Mouse (Mus musculus): ENCODE data around the gene Tspan14.

The Tspan14 gene

GRCm38 (mm10) chr14:40968051-40968450 is 1.4 kb upstream of the Tspan14 start:
- DNase-seq, result no peak

- peak; percentile 32 for DNase-seq
Measured at GRCm38 (mm10) chr14:40967598-40967900, 942 bp upstream of the Tspan14 start.

- DNase-seq, result peak; percentile 99
Measured at GRCm38 (mm10) chr14:40966862-40967597, 423 bp upstream of the Tspan14 start.

GRCm38 (mm10) chr14:40965507-40966356 is 875 bp downstream of the Tspan14 start:
- DNase-seq, result peak; percentile 76

- peak; percentile 54 for DNase-seq
Measured at GRCm38 (mm10) chr14:40964881-40965280, 1.7 kb downstream of the Tspan14 start.

- DNase-seq, result no peak
Measured at GRCm38 (mm10) chr14:40964214-40964610, 2.4 kb downstream of the Tspan14 start.

GRCm38 (mm10) chr14:40963501-40964213 is 3.0 kb downstream of the Tspan14 start:
- DNase-seq, result peak; percentile 28

GRCm38 (mm10) chr14:40962365-40963290 is 4.0 kb downstream of the Tspan14 start:
- peak; percentile 35 for DNase-seq

- DNase-seq, result no peak
Measured at GRCm38 (mm10) chr14:40960237-40960636, 6.4 kb downstream of the Tspan14 start.

GRCm38 (mm10) chr14:40959586-40959985 is 7.0 kb downstream of the Tspan14 start:
- no peak for DNase-seq

- DNase-seq, result peak; percentile 57
Measured at GRCm38 (mm10) chr14:40958986-40959381, 7.6 kb downstream of the Tspan14 start.

- DNase-seq, result no peak
Measured at GRCm38 (mm10) chr14:40958083-40958985, 8.3 kb downstream of the Tspan14 start.

GRCm38 (mm10) chr14:40957607-40958006 is 9.0 kb downstream of the Tspan14 start:
- no peak for DNase-seq

- peak; percentile 49 for DNase-seq
Measured at GRCm38 (mm10) chr14:40956252-40957146, 10.1 kb downstream of the Tspan14 start.

- no peak for DNase-seq
Measured at GRCm38 (mm10) chr14:40955596-40956251, 10.9 kb downstream of the Tspan14 start.

- no peak for DNase-seq
Measured at GRCm38 (mm10) chr14:40955146-40955545, 11.5 kb downstream of the Tspan14 start.

GRCm38 (mm10) chr14:40953381-40953780 is 13.2 kb downstream of the Tspan14 start:
- no peak for DNase-seq

GRCm38 (mm10) chr14:40952715-40953114 is 13.9 kb downstream of the Tspan14 start:
- no peak for DNase-seq

- DNase-seq, result no peak
Measured at GRCm38 (mm10) chr14:40952301-40952700, 14.3 kb downstream of the Tspan14 start.

Measured in kidney, adult 18-20 months (tissue).